Mouse (Mus musculus) forebrain, embryonic 16.5 days (tissue): ENCODE results near the gene Srsf4. TPM values are rescaled to one million over a fixed set of nuclear protein-coding genes. Genes with fewer than 3 reads are reported as not detected.

Experiments
- ATAC-seq: fragments of 200-750 bp; cut with Nextera tagmentation; 2 replicates; pipeline ENCODE4 v1.8.0; 2017; ENCODE audit warnings: mild to moderate bottlenecking, moderate library complexity
- H3K27ac ChIP-seq: fragments of 300-500 bp; sonication (generic); 2 replicates; pipeline ENCODE4 v1.5.1; 2014; ENCODE audit warnings: low read length, control low read depth
- H3K27me3 ChIP-seq: fragments of 300-500 bp; sonication (generic); replicated peaks from 2 replicates; pipeline ENCODE4 v1.6.1; 2014; ENCODE audit warnings: low read length; ENCODE audit not compliant: control insufficient read depth, insufficient read depth
- H3K36me3 ChIP-seq: fragments of 300-500 bp; sonication (generic); 2 replicates; pipeline ENCODE4 v1.6.1; 2014; ENCODE audit not compliant: control insufficient read depth, insufficient read depth
- H3K4me1 ChIP-seq: fragments of 300-500 bp; sonication (generic); replicated peaks from 2 replicates; pipeline ENCODE4 v1.6.1; 2014; ENCODE audit warnings: low read length; ENCODE audit not compliant: control insufficient read depth, insufficient read depth
- H3K4me2 ChIP-seq: fragments of 300-500 bp; sonication (generic); 2 replicates; pipeline ENCODE4 v1.6.1; 2014; ENCODE audit warnings: mild to moderate bottlenecking, low read length, control low read depth
- H3K4me3 ChIP-seq: fragments of 300-500 bp; sonication (generic); replicated peaks from 2 replicates; pipeline ENCODE4 v1.5.1; 2014; ENCODE audit warnings: mild to moderate bottlenecking, low read length, control low read depth
- H3K9ac ChIP-seq: fragments of 300-500 bp; sonication (generic); replicated peaks from 2 replicates; pipeline ENCODE4 v1.6.1; 2014; ENCODE audit warnings: low read depth, low read length, control low read depth
- H3K9me3 ChIP-seq: fragments of 300-500 bp; sonication (generic); 2 replicates; pipeline ENCODE4 v1.6.1; 2016; ENCODE audit warnings: low read length; ENCODE audit not compliant: control insufficient read depth
- WGBS: fragments of 180-500 bp; shearing (Covaris S2); extraction: QIAGEN DNeasy Blood & Tissue Kit; methylation state at CpG from one replicate; pipeline ENCODE4 v1.1.7; 2014; 5-methylcytosine and 5-hydroxymethylcytosine counted together
- polyA plus RNA-seq: library from polyadenylated mRNA; unstranded; fragments of >200 nt; fragmentation: Nextera tagmentation; extraction: Ambion mirVana; gene quantifications from 2 replicates; pipeline ENCODE4 v1.2.1, GENCODE M21; 2015

The Srsf4 gene
- 143 and 156 TPM in 2 replicates for polyA plus RNA-seq

- under 1% methylated on average over 83 of the region's 116 CpGs for WGBS
- Histone ChIP-seq H3K27me3 (no peaks in the 10 kb centered on the region), H3K4me3 (peak within 1 kb of the TSS; percentile 100), H3K9ac (peak within 1 kb of the TSS; percentile 100), H3K36me3 (no peaks in the 10 kb centered on the region), H3K9me3 (no peaks in the 10 kb centered on the region), H3K4me1 (peaks cover 35% of the 10 kb centered on the region), H3K27ac (peak within 1 kb of the TSS; percentile 100), H3K4me2 (peak within 1 kb of the TSS; percentile 84)
- ATAC-seq = peak; percentile 97
Observed at GRCm38 (mm10) chr4:131873293-131874168, at the start of gene Srsf4. Gene Srsf4, plus strand, starts transcription at chr4:131873617.

- Histone ChIP-seq H3K4me3 (no peak overlapping the region), H3K27ac (no peak overlapping the region), H3K9ac (no peak overlapping the region), H3K36me3 (no peaks in the 10 kb centered on the region), H3K9me3 (no peaks in the 10 kb centered on the region), H3K4me2 (no peak overlapping the region), H3K4me1 (peaks cover 17% of the 10 kb centered on the region), H3K27me3 (no peaks in the 10 kb centered on the region)
- no peak for ATAC-seq
- WGBS = 18% methylated on average over 3 of the region's 3 CpGs
Observed at GRCm38 (mm10) chr4:131824939-131825338, 48.5 kb upstream of the Srsf4 start.

DNA sequence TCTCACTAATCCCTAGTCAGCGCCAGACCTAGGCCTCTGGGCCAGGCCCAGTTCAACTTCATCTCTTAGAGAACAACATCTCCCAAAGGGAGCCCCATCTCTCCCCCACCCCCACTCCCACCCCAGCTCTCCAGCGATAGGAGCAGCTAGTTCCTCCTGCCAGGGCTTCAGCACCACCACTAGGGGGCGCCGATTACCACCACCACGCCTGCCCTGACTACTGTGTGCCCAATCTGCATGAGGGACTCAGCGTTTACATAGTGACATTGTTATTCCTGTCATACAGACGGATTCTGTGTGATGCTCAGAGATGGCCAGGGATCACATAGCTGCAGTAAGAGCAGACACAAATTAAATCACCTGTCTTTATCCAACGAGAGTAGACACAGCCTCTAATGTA is 47.6 kb upstream of the Srsf4 start:
- no peaks in the 10 kb centered on the region for H3K27me3 ChIP-seq
- H3K4me1 ChIP-seq = peaks cover 16% of the 10 kb centered on the region
- no peak overlapping the region for H3K27ac ChIP-seq
- WGBS = 53% methylated on average over 8 of the region's 8 CpGs
- no peak overlapping the region for H3K4me2 ChIP-seq
- H3K9ac ChIP-seq = no peak overlapping the region
- H3K4me3 ChIP-seq = no peak overlapping the region
- no peak for ATAC-seq
- no peaks in the 10 kb centered on the region for H3K36me3 ChIP-seq
- no peaks in the 10 kb centered on the region for H3K9me3 ChIP-seq

DNA sequence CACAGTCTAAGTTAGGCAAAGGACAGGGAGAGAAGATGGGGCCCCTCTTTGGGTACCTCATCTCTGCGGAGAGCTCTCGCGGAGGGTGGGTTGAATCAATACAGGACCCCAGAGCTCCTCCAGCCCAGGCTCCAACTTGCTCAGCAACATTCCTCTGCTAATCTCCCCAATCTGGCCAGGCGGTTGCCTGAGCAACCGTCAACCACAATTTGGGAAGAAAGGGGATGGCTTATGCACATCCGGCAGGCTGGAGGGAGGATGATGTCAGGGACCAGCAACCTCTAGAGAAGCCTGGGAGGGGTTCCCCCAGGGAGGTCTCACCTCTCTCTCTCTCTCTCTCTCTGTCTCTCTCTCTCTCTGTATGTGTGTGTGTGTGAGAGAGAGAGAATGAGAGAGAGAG is 46.5 kb upstream of the Srsf4 start:
- WGBS = 7% methylated on average over 6 of the region's 6 CpGs
- no peaks in the 10 kb centered on the region for H3K27me3 ChIP-seq
- H3K27ac ChIP-seq = no peak overlapping the region
- ATAC-seq = 0 out of 2 replicates have a peak, but pooled peaks have one; percentile 41
- no peaks in the 10 kb centered on the region for H3K9me3 ChIP-seq
- peaks cover 7% of the 10 kb centered on the region for H3K4me1 ChIP-seq
- no peak overlapping the region for H3K4me3 ChIP-seq
- H3K36me3 ChIP-seq = no peaks in the 10 kb centered on the region
- H3K9ac ChIP-seq = no peak overlapping the region
- H3K4me2 ChIP-seq = no peak overlapping the region

GRCm38 (mm10) chr4:131829123-131829522 is 44.3 kb upstream of the Srsf4 start:
- Histone ChIP-seq H3K36me3 (no peaks in the 10 kb centered on the region), H3K4me1 (peaks cover 16% of the 10 kb centered on the region), H3K4me2 (no peak overlapping the region), H3K27me3 (no peaks in the 10 kb centered on the region), H3K4me3 (no peak overlapping the region), H3K9me3 (no peaks in the 10 kb centered on the region), H3K27ac (no peak overlapping the region), H3K9ac (no peak overlapping the region)
- WGBS = 76% methylated on average over 8 of the region's 8 CpGs
- 0 out of 2 replicates have a peak, but pooled peaks have one; percentile 19 for ATAC-seq

- H3K4me2 ChIP-seq = no peak overlapping the region
- no peak for ATAC-seq
- WGBS = 70% methylated on average over 5 of the region's 5 CpGs
Observed at GRCm38 (mm10) chr4:131831546-131832045, 41.8 kb upstream of the Srsf4 start.

DNA sequence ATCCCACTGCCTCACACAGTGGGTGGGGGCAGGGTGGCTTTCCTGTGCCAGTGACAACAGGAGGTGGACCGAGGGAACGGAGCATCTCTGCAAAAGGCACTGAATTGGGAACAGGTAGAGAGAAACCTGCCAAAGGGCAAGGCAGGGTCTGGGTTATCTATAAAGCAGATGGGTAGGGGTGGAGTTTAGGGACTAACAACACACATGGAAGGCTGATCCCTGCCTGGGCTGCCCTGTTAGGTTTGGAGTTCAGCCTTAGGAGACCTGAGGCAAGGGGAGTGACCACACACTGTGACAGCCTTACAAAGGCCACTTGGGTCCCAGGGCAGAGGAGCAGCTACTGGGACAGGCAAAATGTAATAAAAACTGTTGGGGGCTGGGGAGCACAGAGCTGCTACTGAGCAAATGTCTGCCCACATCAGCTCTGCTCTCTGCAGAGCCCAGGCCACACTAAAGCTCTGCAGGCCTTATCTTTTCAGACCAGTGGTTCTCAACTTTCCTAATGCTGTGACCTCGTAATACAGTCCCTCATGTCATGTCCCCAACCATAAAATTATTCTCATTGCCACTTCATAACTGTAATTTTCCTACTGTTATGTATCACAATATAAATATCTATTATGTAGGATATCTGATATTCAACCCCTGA is 40.5 kb upstream of the Srsf4 start:
- H3K4me1 ChIP-seq = peaks cover 33% of the 10 kb centered on the region
- H3K4me2 ChIP-seq = no peak overlapping the region
- no peak for ATAC-seq
- no peak overlapping the region for H3K9ac ChIP-seq
- no peaks in the 10 kb centered on the region for H3K27me3 ChIP-seq
- WGBS = 72% methylated on average over 3 of the region's 3 CpGs
- no peak overlapping the region for H3K27ac ChIP-seq
- no peaks in the 10 kb centered on the region for H3K9me3 ChIP-seq
- no peak overlapping the region for H3K4me3 ChIP-seq
- H3K36me3 ChIP-seq = no peaks in the 10 kb centered on the region

More at GRCm38 (mm10) chr4:131831546-131832045, 41.8 kb upstream of the Srsf4 start:
- Histone ChIP-seq H3K27me3 (no peaks in the 10 kb centered on the region), H3K9me3 (no peaks in the 10 kb centered on the region), H3K4me1 (peaks cover 26% of the 10 kb centered on the region), H3K9ac (no peak overlapping the region), H3K27ac (no peak overlapping the region), H3K4me3 (no peak overlapping the region), H3K36me3 (no peaks in the 10 kb centered on the region)

DNA sequence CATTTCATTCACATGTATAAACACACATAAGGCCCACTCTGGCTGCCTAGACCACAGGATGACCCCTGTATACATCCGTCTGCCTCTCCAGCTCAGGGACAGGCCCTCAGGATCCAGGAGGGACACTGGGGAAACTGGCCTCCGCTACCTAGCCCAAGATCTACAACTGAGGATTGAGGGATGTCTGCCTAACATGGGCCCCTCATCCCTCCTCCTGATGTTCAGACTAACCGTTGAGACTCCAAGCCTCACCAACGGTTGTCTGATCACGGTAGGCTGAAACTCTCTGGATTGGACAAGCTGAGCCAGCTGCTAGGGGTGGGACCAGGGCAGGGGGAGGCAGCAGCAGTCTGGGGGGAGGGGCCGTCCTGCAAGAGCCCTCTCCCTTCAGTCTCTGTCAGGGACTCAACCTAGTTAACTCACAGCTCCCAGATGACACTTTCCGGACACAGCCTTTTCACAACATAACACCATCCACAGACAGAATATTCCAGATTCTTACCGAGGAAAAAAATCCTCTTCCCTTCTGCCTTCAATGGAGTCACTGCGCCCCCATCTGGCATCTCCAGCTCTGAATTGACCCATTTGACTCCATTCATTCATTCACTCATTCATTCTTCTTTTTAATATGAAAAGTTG is 39.3 kb upstream of the Srsf4 start:
- Histone ChIP-seq H3K9me3 (no peaks in the 10 kb centered on the region), H3K36me3 (no peaks in the 10 kb centered on the region), H3K27ac (no peak overlapping the region), H3K4me2 (no peak overlapping the region), H3K4me1 (peaks cover 35% of the 10 kb centered on the region), H3K4me3 (no peak overlapping the region), H3K9ac (no peak overlapping the region), H3K27me3 (no peaks in the 10 kb centered on the region)
- ATAC-seq = no peak
- 25% methylated on average over 9 of the region's 9 CpGs for WGBS
